Mouse (Mus musculus) forebrain, embryonic 11.5 days (tissue): ENCODE results near the gene Mical1. TPM values are rescaled to one million over a fixed set of nuclear protein-coding genes. Genes with fewer than 3 reads are reported as not detected.

Source experiments
- ATAC-seq: fragments of 200-750 bp; cut with Nextera tagmentation; replicated peaks from 2 replicates; pipeline ENCODE4 v1.8.0; 2017; ENCODE audit warnings: moderate TSS enrichment; ENCODE audit not compliant: low FRiP score
- DNase-seq: peaks from one replicate; pipeline ENCODE4 v3.0.0-alpha.2; 2017; ENCODE audit warnings: low spot score
- H3K27ac ChIP-seq: fragments of 300-500 bp; sonication (generic); 2 replicates; pipeline ENCODE4 v1.5.1; 2014; ENCODE audit warnings: low read depth, low read length
- H3K27me3 ChIP-seq: fragments of 300-500 bp; sonication (generic); 2 replicates; pipeline ENCODE4 v1.6.1; 2014; ENCODE audit warnings: mild to moderate bottlenecking, low read length, mixed read lengths; ENCODE audit not compliant: control insufficient read depth, insufficient read depth
- H3K36me3 ChIP-seq: fragments of 300-500 bp; sonication (generic); 2 replicates; pipeline ENCODE4 v1.6.1; 2014; ENCODE audit warnings: mild to moderate bottlenecking, low read length, moderate library complexity, mixed read lengths; ENCODE audit not compliant: control insufficient read depth, insufficient read depth
- H3K4me1 ChIP-seq: fragments of 300-500 bp; sonication (generic); replicated peaks from 2 replicates; pipeline ENCODE4 v1.6.1; 2014; ENCODE audit warnings: low read length, mixed read lengths; ENCODE audit not compliant: control insufficient read depth, insufficient read depth
- H3K4me2 ChIP-seq: fragments of 300-500 bp; sonication (generic); 2 replicates; pipeline ENCODE4 v1.6.1; 2014; ENCODE audit warnings: low read depth, mild to moderate bottlenecking, low read length, moderate library complexity, mixed read lengths; ENCODE audit not compliant: severe bottlenecking
- H3K4me3 ChIP-seq: fragments of 300-500 bp; sonication (generic); 2 replicates; pipeline ENCODE4 v1.5.1; 2014; ENCODE audit warnings: low read depth, low read length
- H3K9ac ChIP-seq: fragments of 300-500 bp; sonication (generic); 2 replicates; pipeline ENCODE4 v1.6.1; 2014; ENCODE audit warnings: low read length
- H3K9me3 ChIP-seq: fragments of 300-500 bp; sonication (generic); 2 replicates; pipeline ENCODE4 v1.6.1; 2016; ENCODE audit warnings: low read length, mixed read lengths; ENCODE audit not compliant: control insufficient read depth
- WGBS: fragments of 180-500 bp; shearing (Covaris S2); extraction: QIAGEN DNeasy Blood & Tissue Kit; methylation state at CpG from one replicate; pipeline ENCODE4 v1.1.7; 2014; 5-methylcytosine and 5-hydroxymethylcytosine counted together
- polyA plus RNA-seq: library from polyadenylated mRNA; unstranded; fragments of >200 nt; fragmentation: Nextera tagmentation; extraction: Ambion mirVana; gene quantifications from 2 replicates; pipeline ENCODE4 v1.2.1, GENCODE M21; 2014

The Mical1 gene
- polyA plus RNA-seq, 1 experiment from 2014 or later, result 50.9 TPM

DNA sequence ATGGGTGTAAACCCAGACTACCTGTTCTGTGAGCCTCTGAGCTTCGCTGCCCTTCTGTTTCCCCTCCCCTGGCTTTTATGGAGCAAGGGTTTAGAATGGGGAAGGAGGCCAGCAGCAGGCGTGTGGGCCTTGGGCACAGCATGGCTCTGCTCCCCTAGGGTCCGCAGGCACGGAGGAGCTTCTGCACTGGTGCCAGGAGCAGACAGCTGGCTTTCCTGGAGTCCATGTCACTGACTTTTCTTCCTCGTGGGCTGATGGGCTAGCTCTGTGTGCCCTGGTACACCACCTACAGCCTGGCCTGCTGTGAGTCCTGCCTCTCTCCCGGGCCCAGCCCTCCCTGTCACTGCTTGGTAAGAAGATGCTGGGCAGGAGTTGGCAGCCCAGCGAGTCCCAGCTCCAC lies 6.3 kb downstream of the Mical1 start:
- Histone ChIP-seq H3K27me3 (no peaks in the 10 kb centered on the region), H3K36me3 (no peaks in the 10 kb centered on the region; the same call in 1 of the 2 replicates), H3K4me3 (no peak overlapping the region), H3K4me1 (peaks cover 3% of the 10 kb centered on the region; the same call in 1 of the 2 replicates), H3K9me3 (no peaks in the 10 kb centered on the region), H3K4me2 (no peak overlapping the region), H3K9ac (no peak overlapping the region), H3K27ac (no peak overlapping the region)
- no peak for DNase-seq
- WGBS, result 86% methylated on average over 7 of the region's 7 CpGs
- no peak for ATAC-seq

GRCm38 (mm10) chr10:41485778-41486177 lies 9.7 kb downstream of the Mical1 start:
- no peak for ATAC-seq
- Histone ChIP-seq H3K9ac (no peak overlapping the region), H3K36me3 (no peaks in the 10 kb centered on the region; the same call in 1 of the 2 replicates), H3K4me2 (no peak overlapping the region), H3K9me3 (no peaks in the 10 kb centered on the region), H3K4me3 (no peak overlapping the region), H3K27me3 (no peaks in the 10 kb centered on the region), H3K27ac (no peak overlapping the region), H3K4me1 (0 out of 2 replicates have a peak, but pooled peaks cover 10% of the 10 kb centered on the region)
- DNase-seq, result no peak
- 94% methylated on average over 16 of the region's 16 CpGs for WGBS

- Histone ChIP-seq H3K4me3 (no peak overlapping the region), H3K27me3 (no peaks in the 10 kb centered on the region), H3K27ac (no peak overlapping the region), H3K9ac (no peak overlapping the region), H3K36me3 (no peaks in the 10 kb centered on the region; the same call in 1 of the 2 replicates), H3K9me3 (no peaks in the 10 kb centered on the region), H3K4me1 (0 out of 2 replicates have a peak, but pooled peaks cover 10% of the 10 kb centered on the region), H3K4me2 (no peak overlapping the region)
- ATAC-seq (no peak), DNase-seq (no peak)
- 84% methylated on average over 14 of the region's 14 CpGs for WGBS
These were observed 10.5 kb downstream of the Mical1 start for GRCm38 (mm10) chr10:41486506-41487170.

GRCm38 (mm10) chr10:41488877-41489276 lies 12.8 kb downstream of the Mical1 start:
- Histone ChIP-seq H3K9ac (peak overlapping the region; percentile 78), H3K4me1 (0 out of 2 replicates have a peak, but pooled peaks cover 10% of the 10 kb centered on the region), H3K4me3 (peak overlapping the region; percentile 56), H3K9me3 (no peaks in the 10 kb centered on the region), H3K27ac (no peak overlapping the region), H3K36me3 (no peaks in the 10 kb centered on the region; the same call in 1 of the 2 replicates), H3K4me2 (peak overlapping the region; percentile 86), H3K27me3 (no peaks in the 10 kb centered on the region)
- no peak for DNase-seq
- no peak for ATAC-seq
- WGBS, result 59% methylated on average over 7 of the region's 7 CpGs

GRCm38 (mm10) chr10:41489294-41489693 lies 13.2 kb downstream of the Mical1 start:
- ATAC-seq, result no peak
- H3K27ac ChIP-seq, result no peak overlapping the region

GRCm38 (mm10) chr10:41489708-41490517 lies 13.8 kb downstream of the Mical1 start, which contains the start of the genes Smpd2 and Ppil6:
Gene Smpd2 (minus strand): TSS chr10:41490369.
Gene Ppil6 (plus strand): TSS chr10:41490439.
- Histone ChIP-seq H3K36me3 (no peaks in the 10 kb centered on the region; the same call in 1 of the 2 replicates), H3K27ac (no peak within 1 kb of the TSS), H3K27me3 (no peaks in the 10 kb centered on the region), H3K4me2 (peak within 1 kb of the TSS; percentile 86), H3K9ac (peak within 1 kb of the TSS; percentile 78), H3K4me3 (peak within 1 kb of the TSS; percentile 56), H3K9me3 (no peaks in the 10 kb centered on the region), H3K4me1 (0 out of 2 replicates have a peak, but pooled peaks cover 10% of the 10 kb centered on the region)
- under 1% methylated on average over 50 of the region's 50 CpGs for WGBS
- peak; percentile 98 for ATAC-seq
- DNase-seq, result peak; percentile 98

More at GRCm38 (mm10) chr10:41489294-41489693, 13.2 kb downstream of the Mical1 start:
- Histone ChIP-seq H3K9ac (peak overlapping the region; percentile 78), H3K27me3 (no peaks in the 10 kb centered on the region), H3K4me2 (peak overlapping the region; percentile 86), H3K4me1 (0 out of 2 replicates have a peak, but pooled peaks cover 10% of the 10 kb centered on the region), H3K4me3 (peak overlapping the region; percentile 56), H3K9me3 (no peaks in the 10 kb centered on the region), H3K36me3 (no peaks in the 10 kb centered on the region; the same call in 1 of the 2 replicates)
- DNase-seq, result no peak
- WGBS, result 40% methylated on average over 8 of the region's 8 CpGs

GRCm38 (mm10) chr10:41490518-41490873 lies 14.4 kb downstream of the Mical1 start:
- no peak for ATAC-seq
- H3K27me3 ChIP-seq, result no peaks in the 10 kb centered on the region
- peak overlapping the region; percentile 56 for H3K4me3 ChIP-seq
- DNase-seq, result no peak
- H3K36me3 ChIP-seq, result no peaks in the 10 kb centered on the region; the same call in 1 of the 2 replicates
- H3K9me3 ChIP-seq, result no peaks in the 10 kb centered on the region
- H3K4me2 ChIP-seq, result peak overlapping the region; percentile 86
- peak overlapping the region; percentile 78 for H3K9ac ChIP-seq
- H3K27ac ChIP-seq, result no peak overlapping the region
- 0 out of 2 replicates have a peak, but pooled peaks cover 10% of the 10 kb centered on the region for H3K4me1 ChIP-seq
- 0% methylated on average over 29 of the region's 29 CpGs for WGBS

GRCm38 (mm10) chr10:41491111-41491510 lies 15.0 kb downstream of the Mical1 start:
- peak; percentile 46 for DNase-seq
- Histone ChIP-seq H3K27me3 (no peaks in the 10 kb centered on the region), H3K4me2 (no peak overlapping the region), H3K9me3 (no peaks in the 10 kb centered on the region), H3K4me1 (0 out of 2 replicates have a peak, but pooled peaks cover 10% of the 10 kb centered on the region), H3K4me3 (no peak overlapping the region; the same call in 1 of the 2 replicates), H3K27ac (no peak overlapping the region), H3K36me3 (no peaks in the 10 kb centered on the region; the same call in 1 of the 2 replicates), H3K9ac (no peak overlapping the region)
- 58% methylated on average over 4 of the region's 4 CpGs for WGBS
- ATAC-seq, result no peak
